Mouse (Mus musculus) heart, adult 9 months (tissue): ENCODE results near the gene Mynn.

Experiments used
- DNase-seq, 2 experiments: peaks; one replicate each; pipeline ENCODE4 v3.0.0; 2022; ENCODE audit warnings: low spot score in 2 of 2

Gene Mynn

GRCm38 (mm10) chr3:30644207-30644606 lies 42.3 kb downstream of the Mynn start, which contains the start of gene Lrriq4:
Lrriq4 (plus strand) TSS chr3:30644507.
- no peak for DNase-seq

- DNase-seq, result no peak
Measured at GRCm38 (mm10) chr3:30646761-30647160, 44.9 kb downstream of the Mynn start.

- no peak for DNase-seq
Measured at GRCm38 (mm10) chr3:30647440-30648090, 45.7 kb downstream of the Mynn start, which contains the start of gene Lrrc34. Lrrc34 (minus strand) TSS chr3:30647869.

- no peak for DNase-seq
Measured at GRCm38 (mm10) chr3:30648466-30648865, 46.6 kb downstream of the Mynn start.

- DNase-seq, result no peak
Measured at GRCm38 (mm10) chr3:30650062-30650841, 48.4 kb downstream of the Mynn start.

GRCm38 (mm10) chr3:30655937-30656336 lies 54.1 kb downstream of the Mynn start:
- DNase-seq, result no peak

GRCm38 (mm10) chr3:30658486-30658885 lies 56.6 kb downstream of the Mynn start:
- DNase-seq, result no peak
